In the genomic region with DNA sequence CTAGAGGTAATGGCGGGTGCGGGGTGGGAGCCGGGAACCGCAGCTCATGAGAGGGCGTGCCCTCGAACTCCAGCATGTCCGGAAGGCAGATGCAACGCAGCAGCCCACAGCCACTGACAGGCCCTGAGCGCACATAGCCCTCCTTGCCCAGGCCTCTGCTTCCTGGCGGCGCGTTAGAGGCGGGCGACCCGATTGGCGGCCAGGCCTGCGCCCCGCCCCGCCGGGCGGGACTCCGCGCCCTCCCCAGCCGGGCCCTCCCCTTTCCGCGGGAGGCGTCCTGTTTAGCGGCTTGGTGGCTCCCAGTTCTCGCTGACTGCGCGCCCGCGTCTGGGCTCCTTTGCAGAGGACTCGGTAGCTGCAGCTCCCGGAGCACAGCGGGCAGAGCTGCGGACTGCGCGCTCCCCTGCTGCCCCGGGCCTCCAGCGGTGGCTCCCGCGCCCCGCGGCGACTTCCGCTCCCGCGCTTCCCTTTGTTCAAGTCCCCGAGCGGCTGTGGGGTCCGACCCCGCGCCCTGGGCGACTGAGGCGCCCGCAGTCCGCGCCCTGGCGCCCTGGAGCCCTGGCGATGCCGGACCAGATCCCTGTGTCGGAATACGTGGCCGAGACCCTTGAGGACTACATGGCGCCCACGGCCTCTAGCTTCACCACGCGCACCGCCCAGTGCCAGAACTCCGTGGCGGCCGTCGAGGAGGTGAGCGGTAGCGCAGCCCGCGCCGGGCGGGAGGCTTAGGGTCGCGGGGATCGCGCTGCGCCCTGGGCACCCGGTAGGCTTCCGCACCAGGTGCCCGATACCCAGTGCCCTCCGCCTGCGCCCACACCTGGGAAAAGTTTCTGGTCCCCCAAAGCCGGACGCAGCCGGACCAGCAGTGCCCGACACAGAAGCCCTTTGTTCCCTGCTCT, we compare ENCODE assay signal across 8 mouse cellular contexts.
A peak's percentile ranks its signal among the peaks of the same experiment; 100 is the strongest.
DNase-seq lines count a peak whose midpoint lies in the region; TF ChIP-seq lines count a peak whose summit lies in the region.
"Not testable (repeated sequence)": the region's sequence is repeated elsewhere in the genome, so short reads cannot be mapped to it uniquely, and the experiment has no call there.

No protein-coding gene starts in this region.

- not testable (repeated sequence) for TF ChIP-seq CTCF in ES-Bruce4 (IDR thresholded peaks at IDR 0.05; ENCODE audit: low read depth, low read length)

- not testable (repeated sequence) for H3K27me3 ChIP-seq in ES-Bruce4 (ENCODE audit: control insufficient read depth, insufficient read depth, low read length, poor library complexity, severe bottlenecking); megakaryocyte, embryonic 14.5 days (replicated peaks)

- not testable (repeated sequence) for H3K4me1 ChIP-seq in ES-Bruce4 (ENCODE audit: control insufficient read depth, insufficient read depth, low read length); megakaryocyte, embryonic 14.5 days

- H3K27ac ChIP-seq in ES-Bruce4 (ENCODE audit: insufficient read depth, low read length): not testable (repeated sequence)

- H3K9ac ChIP-seq in ES-Bruce4 (ENCODE audit: low read depth, poor library complexity, severe bottlenecking): peak overlapping the region; percentile 85

- not testable (repeated sequence) for TF ChIP-seq EP300 in ES-Bruce4 (IDR thresholded peaks at IDR 0.05; ENCODE audit: insufficient read depth, low read depth, low read length)

- H3K4me3 ChIP-seq in ES-Bruce4 (ENCODE audit: low read depth, low read length): peak overlapping the region; percentile 95
- H3K4me3 ChIP-seq in megakaryocyte, embryonic 14.5 days (replicated peaks): peak overlapping the region; percentile 65

- not testable (repeated sequence) for H3K36me3 ChIP-seq in ES-Bruce4 (ENCODE audit: control insufficient read depth, insufficient read depth, low read length, poor library complexity, severe bottlenecking); megakaryocyte, embryonic 14.5 days (replicated peaks; ENCODE audit: low read length)

- DNase-seq in NIH3T3 (ENCODE audit: low read depth): peak; percentile 1
- DNase-seq in adrenal gland, adult 2 months: peak; percentile 1
- DNase-seq in embryo, embryonic 9.5 days (ENCODE audit: extremely low spot score): peak; percentile 0
- peak; percentile 4 for DNase-seq in kidney, postnatal 10 days
- DNase-seq in testis, postnatal 10 days (ENCODE audit: low spot score): peak; percentile 37
- DNase-seq in urinary bladder, postnatal 4 days (ENCODE audit: low spot score in 2 of 2): peak; percentile 16 to 56

- not testable (repeated sequence) for H3K9me3 ChIP-seq in ES-Bruce4 (replicated peaks; ENCODE audit: control insufficient read depth, insufficient read depth, low read length, poor library complexity, severe bottlenecking)
- H3K9me3 ChIP-seq in megakaryocyte, embryonic 14.5 days: peaks cover 38% of the 10 kb centered on the region

- peak; percentile 29 for TF ChIP-seq POLR2A in ES-Bruce4 (IDR thresholded peaks at IDR 0.05; ENCODE audit: insufficient read depth, low read length)
